Mouse (Mus musculus): ENCODE data around the gene Il21r. TPM values are rescaled to one million over a fixed set of nuclear protein-coding genes. Genes with fewer than 3 reads are reported as not detected.

Il21r gene
- polyA plus RNA-seq, 1 experiment from 2014 or later, result 0.18 TPM

GRCm38 (mm10) chr7:125578106-125578505, 25.1 kb upstream of the Il21r start:
- Histone ChIP-seq H3K27me3 (ENCODE audit: insufficient read depth, low read length) (no peaks in the 10 kb centered on the region), H3K36me3 (ENCODE audit: insufficient read depth, low read length) (peaks cover 23% of the 10 kb centered on the region; the same call in 1 of the 2 replicates), H3K9ac (ENCODE audit: low read depth, low read length) (no peak overlapping the region), H3K4me2 (ENCODE audit: low read length) (no peak overlapping the region), H3K9me3 (replicated peaks; ENCODE audit: low read length) (no peaks in the 10 kb centered on the region), H3K27ac (no peak overlapping the region), H3K4me1 (replicated peaks; ENCODE audit: insufficient read depth, low read length) (peaks cover 5% of the 10 kb centered on the region; the same call in 1 of the 2 replicates), H3K4me3 (replicated peaks; ENCODE audit: low read depth, low read length) (no peak overlapping the region)
- ATAC-seq (replicated peaks; ENCODE audit: low FRiP score, low read depth), result no peak
- 61% methylated on average over 3 of the region's 3 CpGs for WGBS
- DNase-seq (ENCODE audit: low spot score), result no peak
- no peak for TF ChIP-seq CTCF (IDR thresholded peaks at IDR 0.05; ENCODE audit: low read depth)

- no peak for TF ChIP-seq CTCF (IDR thresholded peaks at IDR 0.05; ENCODE audit: low read depth)
- no peak overlapping the region for H3K27ac ChIP-seq
- 0 out of 2 replicates have a peak, but pooled peaks cover 8% of the 10 kb centered on the region for H3K36me3 ChIP-seq (ENCODE audit: insufficient read depth, low read length)
- no peak for DNase-seq (ENCODE audit: low spot score)
- no peaks in the 10 kb centered on the region for H3K9me3 ChIP-seq (replicated peaks; ENCODE audit: low read length)
- H3K9ac ChIP-seq (ENCODE audit: low read depth, low read length), result no peak overlapping the region
- H3K4me3 ChIP-seq (replicated peaks; ENCODE audit: low read depth, low read length), result no peak overlapping the region
- ATAC-seq (replicated peaks; ENCODE audit: low FRiP score, low read depth), result no peak
- no peak overlapping the region for H3K4me2 ChIP-seq (ENCODE audit: low read length)
- H3K27me3 ChIP-seq (ENCODE audit: insufficient read depth, low read length), result no peaks in the 10 kb centered on the region
- WGBS, result 81% methylated on average over 9 of the region's 9 CpGs
- peaks cover 5% of the 10 kb centered on the region; the same call in 1 of the 2 replicates for H3K4me1 ChIP-seq (replicated peaks; ENCODE audit: insufficient read depth, low read length)
Observed at GRCm38 (mm10) chr7:125579545-125580219, 23.5 kb upstream of the Il21r start.

- H3K27ac ChIP-seq, result no peak overlapping the region; the same call in 1 of the 2 replicates
- DNase-seq (ENCODE audit: low spot score) (no peak), ATAC-seq (replicated peaks; ENCODE audit: low FRiP score, low read depth) (no peak)
- 0 out of 2 replicates have a peak, but pooled peaks cover 8% of the 10 kb centered on the region for H3K36me3 ChIP-seq (ENCODE audit: insufficient read depth, low read length)
- H3K9me3 ChIP-seq (replicated peaks; ENCODE audit: low read length), result no peaks in the 10 kb centered on the region
- no peaks in the 10 kb centered on the region for H3K27me3 ChIP-seq (ENCODE audit: insufficient read depth, low read length)
- H3K4me1 ChIP-seq (replicated peaks; ENCODE audit: insufficient read depth, low read length), result peaks cover 5% of the 10 kb centered on the region; the same call in 1 of the 2 replicates
- H3K4me2 ChIP-seq (ENCODE audit: low read length), result no peak overlapping the region
- TF ChIP-seq CTCF (IDR thresholded peaks at IDR 0.05; ENCODE audit: low read depth), result no peak
- WGBS, result 88% methylated on average over 1 of the region's 1 CpGs
- H3K9ac ChIP-seq (ENCODE audit: low read depth, low read length), result no peak overlapping the region
- H3K4me3 ChIP-seq (replicated peaks; ENCODE audit: low read depth, low read length), result no peak overlapping the region
Observed at GRCm38 (mm10) chr7:125580220-125580549, 23.0 kb upstream of the Il21r start.

GRCm38 (mm10) chr7:125580625-125581316, 22.5 kb upstream of the Il21r start:
- 0 out of 2 replicates have a peak, but pooled peaks cover 5% of the 10 kb centered on the region for H3K36me3 ChIP-seq (ENCODE audit: insufficient read depth, low read length)
- WGBS, result 7% methylated on average over 16 of the region's 16 CpGs
- H3K4me2 ChIP-seq (ENCODE audit: low read length), result peak overlapping the region; percentile 52
- DNase-seq (ENCODE audit: low spot score), result peak; percentile 74
- no peaks in the 10 kb centered on the region for H3K9me3 ChIP-seq (replicated peaks; ENCODE audit: low read length)
- peak overlapping the region; percentile 11 for H3K4me3 ChIP-seq (replicated peaks; ENCODE audit: low read depth, low read length)
- H3K27ac ChIP-seq, result no peak overlapping the region; the same call in 1 of the 2 replicates
- no peak for ATAC-seq (replicated peaks; ENCODE audit: low FRiP score, low read depth)
- H3K4me1 ChIP-seq (replicated peaks; ENCODE audit: insufficient read depth, low read length), result peaks cover 5% of the 10 kb centered on the region; the same call in 1 of the 2 replicates
- TF ChIP-seq CTCF (IDR thresholded peaks at IDR 0.05; ENCODE audit: low read depth), result no peak
- H3K27me3 ChIP-seq (ENCODE audit: insufficient read depth, low read length), result no peaks in the 10 kb centered on the region
- 0 out of 2 replicates have a peak overlapping the region, but pooled peaks have one; percentile 5 for H3K9ac ChIP-seq (ENCODE audit: low read depth, low read length)

GRCm38 (mm10) chr7:125581317-125581672, 21.9 kb upstream of the Il21r start:
- Histone ChIP-seq H3K27me3 (ENCODE audit: insufficient read depth, low read length) (no peaks in the 10 kb centered on the region), H3K9me3 (replicated peaks; ENCODE audit: low read length) (no peaks in the 10 kb centered on the region), H3K9ac (ENCODE audit: low read depth, low read length) (0 out of 2 replicates have a peak overlapping the region, but pooled peaks have one; percentile 5), H3K4me3 (replicated peaks; ENCODE audit: low read depth, low read length) (peak overlapping the region; percentile 11), H3K4me1 (replicated peaks; ENCODE audit: insufficient read depth, low read length) (peaks cover 5% of the 10 kb centered on the region; the same call in 1 of the 2 replicates), H3K4me2 (ENCODE audit: low read length) (peak overlapping the region; percentile 52), H3K36me3 (ENCODE audit: insufficient read depth, low read length) (no peaks in the 10 kb centered on the region), H3K27ac (no peak overlapping the region)
- 3% methylated on average over 21 of the region's 21 CpGs for WGBS
- DNase-seq (ENCODE audit: low spot score) (peak; percentile 94), ATAC-seq (replicated peaks; ENCODE audit: low FRiP score, low read depth) (peak; percentile 58)
- TF ChIP-seq CTCF (IDR thresholded peaks at IDR 0.05; ENCODE audit: low read depth), result peak; percentile 98

GRCm38 (mm10) chr7:125583325-125584004, 19.8 kb upstream of the Il21r start:
- no peak for TF ChIP-seq CTCF (IDR thresholded peaks at IDR 0.05; ENCODE audit: low read depth)
- no peak overlapping the region for H3K9ac ChIP-seq (ENCODE audit: low read depth, low read length)
- WGBS, result 64% methylated on average over 6 of the region's 6 CpGs
- no peaks in the 10 kb centered on the region for H3K36me3 ChIP-seq (ENCODE audit: insufficient read depth, low read length)
- H3K4me3 ChIP-seq (replicated peaks; ENCODE audit: low read depth, low read length), result no peak overlapping the region
- DNase-seq (ENCODE audit: low spot score), result no peak
- H3K27me3 ChIP-seq (ENCODE audit: insufficient read depth, low read length), result no peaks in the 10 kb centered on the region
- H3K4me1 ChIP-seq (replicated peaks; ENCODE audit: insufficient read depth, low read length), result peaks cover 5% of the 10 kb centered on the region; the same call in 1 of the 2 replicates
- H3K9me3 ChIP-seq (replicated peaks; ENCODE audit: low read length), result no peaks in the 10 kb centered on the region
- ATAC-seq (replicated peaks; ENCODE audit: low FRiP score, low read depth), result no peak
- H3K4me2 ChIP-seq (ENCODE audit: low read length), result no peak overlapping the region
- H3K27ac ChIP-seq, result no peak overlapping the region

Measured in kidney, postnatal 0 days (tissue).